Mouse (Mus musculus) ES-Bruce4 (cell line): ENCODE measurements around the gene Mafg.

Experiments
- CTCF ChIP-seq: IDR thresholded peaks from one replicate; pipeline ENCODE4 v1.8.1; 2011; ENCODE audit warnings: low read depth, low read length
- POLR2A ChIP-seq: IDR thresholded peaks from one replicate; pipeline ENCODE4 v1.8.1; 2011; ENCODE audit warnings: low read length; ENCODE audit not compliant: insufficient read depth

DNA sequence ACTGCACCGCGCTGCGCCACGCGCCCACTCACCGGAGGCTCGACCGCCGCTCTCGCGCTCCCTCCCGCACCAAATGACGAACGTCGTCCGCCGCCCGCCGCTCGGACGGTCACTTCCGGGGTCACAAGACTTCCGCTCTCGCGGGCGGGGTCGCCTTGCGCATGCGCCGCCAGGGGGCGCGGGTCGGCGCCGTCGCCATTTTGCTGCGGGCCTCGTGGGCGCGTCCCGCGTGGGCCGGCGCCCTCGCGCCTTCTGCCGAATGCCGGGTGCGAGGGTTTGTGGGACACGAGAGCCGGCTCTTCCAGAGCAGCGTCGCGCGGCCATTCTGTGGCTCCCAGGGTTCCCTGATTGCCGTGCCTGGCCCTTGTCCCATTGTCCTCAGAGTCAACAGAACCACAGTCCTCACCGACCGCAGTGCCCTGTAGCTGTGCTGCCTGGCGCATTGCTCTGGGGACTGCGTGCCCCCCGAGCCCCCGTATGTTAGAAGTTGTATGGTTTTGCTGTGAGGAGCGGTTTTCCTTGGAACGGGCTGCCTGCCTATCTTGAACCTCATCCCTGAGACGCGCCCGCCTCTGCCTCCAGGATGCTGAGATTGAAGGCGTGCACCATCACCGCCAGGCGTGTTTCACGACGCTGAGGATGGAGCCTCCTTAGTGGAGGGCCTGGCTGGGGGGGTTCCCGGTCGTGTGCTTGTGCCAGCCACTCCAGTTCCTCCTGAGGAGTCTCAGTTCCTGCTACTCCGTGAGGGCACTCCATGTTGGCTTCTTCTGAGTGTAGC lies 51.7 kb downstream of the Mafg start, which contains the start of gene Arhgdia:
- TF ChIP-seq CTCF = no peak
- TF ChIP-seq POLR2A = no peak
